Mouse (Mus musculus): Measurements from ENCODE around the gene Zzz3. TPM values are rescaled to one million over a fixed set of nuclear protein-coding genes. Genes with fewer than 3 reads are reported as not detected.
"Not testable (repeated sequence)": the region's sequence is repeated elsewhere in the genome, so short reads cannot be mapped to it uniquely, and the experiment has no call there.

Zzz3 gene
- polyA plus RNA-seq, 1 experiment from 2014 or later = 25.5 TPM

- Histone ChIP-seq H3K9ac (replicated peaks; ENCODE audit: low read depth) (no peak overlapping the region), H3K4me1 (ENCODE audit: insufficient read depth, low read depth, low read length) (no peaks in the 10 kb centered on the region), H3K4me3 (ENCODE audit: low read depth, low read length) (no peak overlapping the region), H3K36me3 (ENCODE audit: insufficient read depth, low read length) (peaks cover 7% of the 10 kb centered on the region), H3K9me3 (ENCODE audit: low read length) (no peaks in the 10 kb centered on the region), H3K27me3 (replicated peaks; ENCODE audit: insufficient read depth, low read length) (no peaks in the 10 kb centered on the region), H3K27ac (ENCODE audit: low read length) (no peak overlapping the region), H3K4me2 (replicated peaks; ENCODE audit: low read depth, low read length) (no peak overlapping the region)
- DNase-seq (ENCODE audit: low spot score) = no peak
- TF ChIP-seq EP300 (IDR thresholded peaks at IDR 0.05) (no peak), CTCF (IDR thresholded peaks at IDR 0.05) (no peak)
- 84% methylated on average over 2 of the region's 2 CpGs for WGBS
- ATAC-seq = no peak
Observed at GRCm38 (mm10) chr3:152457308-152458035, 62.2 kb downstream of the Zzz3 start.

GRCm38 (mm10) chr3:152458875-152459274, 63.6 kb downstream of the Zzz3 start:
- WGBS = 85% methylated on average over 4 of the region's 4 CpGs
- H3K4me3 ChIP-seq (ENCODE audit: low read depth, low read length); H3K9ac ChIP-seq (replicated peaks; ENCODE audit: low read depth); H3K4me1 ChIP-seq (ENCODE audit: insufficient read depth, low read depth, low read length); H3K36me3 ChIP-seq (ENCODE audit: insufficient read depth, low read length); H3K27ac ChIP-seq (ENCODE audit: low read length); DNase-seq (ENCODE audit: low spot score); H3K4me2 ChIP-seq (replicated peaks; ENCODE audit: low read depth, low read length); H3K9me3 ChIP-seq (ENCODE audit: low read length); H3K27me3 ChIP-seq (replicated peaks; ENCODE audit: insufficient read depth, low read length); ATAC-seq: not testable (repeated sequence)

- H3K4me1 ChIP-seq (ENCODE audit: insufficient read depth, low read depth, low read length) = no peaks in the 10 kb centered on the region
- no peaks in the 10 kb centered on the region for H3K9me3 ChIP-seq (ENCODE audit: low read length)
- WGBS = 40% methylated on average over 4 of the region's 4 CpGs
- H3K9ac ChIP-seq (replicated peaks; ENCODE audit: low read depth) = no peak overlapping the region
- DNase-seq (ENCODE audit: low spot score) = no peak
- H3K36me3 ChIP-seq (ENCODE audit: insufficient read depth, low read length) = peaks cover 7% of the 10 kb centered on the region
- H3K27me3 ChIP-seq (replicated peaks; ENCODE audit: insufficient read depth, low read length) = no peaks in the 10 kb centered on the region
- no peak overlapping the region for H3K27ac ChIP-seq (ENCODE audit: low read length)
- no peak overlapping the region for H3K4me2 ChIP-seq (replicated peaks; ENCODE audit: low read depth, low read length)
- no peak overlapping the region for H3K4me3 ChIP-seq (ENCODE audit: low read depth, low read length)
- ATAC-seq = no peak
- TF ChIP-seq EP300 (IDR thresholded peaks at IDR 0.05) (no peak), CTCF (IDR thresholded peaks at IDR 0.05) (no peak)
Observed at GRCm38 (mm10) chr3:152460802-152461201, 65.5 kb downstream of the Zzz3 start.

GRCm38 (mm10) chr3:152462038-152462547, 66.8 kb downstream of the Zzz3 start:
- Histone ChIP-seq H3K9me3 (ENCODE audit: low read length) (no peaks in the 10 kb centered on the region), H3K27me3 (replicated peaks; ENCODE audit: insufficient read depth, low read length) (no peaks in the 10 kb centered on the region), H3K9ac (replicated peaks; ENCODE audit: low read depth) (no peak overlapping the region), H3K36me3 (ENCODE audit: insufficient read depth, low read length) (peaks cover 6% of the 10 kb centered on the region), H3K4me3 (ENCODE audit: low read depth, low read length) (no peak overlapping the region), H3K27ac (ENCODE audit: low read length) (no peak overlapping the region), H3K4me1 (ENCODE audit: insufficient read depth, low read depth, low read length) (no peaks in the 10 kb centered on the region), H3K4me2 (replicated peaks; ENCODE audit: low read depth, low read length) (no peak overlapping the region)
- 84% methylated on average over 10 of the region's 10 CpGs for WGBS
- ATAC-seq = no peak
- no peak for DNase-seq (ENCODE audit: low spot score)
- TF ChIP-seq CTCF (IDR thresholded peaks at IDR 0.05) (no peak), EP300 (IDR thresholded peaks at IDR 0.05) (no peak)

GRCm38 (mm10) chr3:152462900-152463299, 67.6 kb downstream of the Zzz3 start:
- 77% methylated on average over 10 of the region's 10 CpGs for WGBS
- H3K36me3 ChIP-seq (ENCODE audit: insufficient read depth, low read length) = no peaks in the 10 kb centered on the region
- H3K4me3 ChIP-seq (ENCODE audit: low read depth, low read length) = no peak overlapping the region
- DNase-seq (ENCODE audit: low spot score) (no peak), ATAC-seq (no peak)
- no peaks in the 10 kb centered on the region for H3K27me3 ChIP-seq (replicated peaks; ENCODE audit: insufficient read depth, low read length)
- no peak for TF ChIP-seq CTCF (IDR thresholded peaks at IDR 0.05)
- no peak overlapping the region for H3K9ac ChIP-seq (replicated peaks; ENCODE audit: low read depth)
- no peak overlapping the region for H3K4me2 ChIP-seq (replicated peaks; ENCODE audit: low read depth, low read length)
- no peaks in the 10 kb centered on the region for H3K9me3 ChIP-seq (ENCODE audit: low read length)
- no peak overlapping the region for H3K27ac ChIP-seq (ENCODE audit: low read length)
- H3K4me1 ChIP-seq (ENCODE audit: insufficient read depth, low read depth, low read length) = no peaks in the 10 kb centered on the region

GRCm38 (mm10) chr3:152464462-152464861, 69.2 kb downstream of the Zzz3 start:
- Histone ChIP-seq H3K9me3 (ENCODE audit: low read length) (no peaks in the 10 kb centered on the region), H3K4me3 (ENCODE audit: low read depth, low read length) (no peak overlapping the region), H3K9ac (replicated peaks; ENCODE audit: low read depth) (no peak overlapping the region), H3K27ac (ENCODE audit: low read length) (no peak overlapping the region), H3K4me1 (ENCODE audit: insufficient read depth, low read depth, low read length) (no peaks in the 10 kb centered on the region), H3K4me2 (replicated peaks; ENCODE audit: low read depth, low read length) (no peak overlapping the region), H3K27me3 (replicated peaks; ENCODE audit: insufficient read depth, low read length) (no peaks in the 10 kb centered on the region), H3K36me3 (ENCODE audit: insufficient read depth, low read length) (no peaks in the 10 kb centered on the region)
- ATAC-seq (no peak), DNase-seq (ENCODE audit: low spot score) (no peak)
- TF ChIP-seq CTCF (IDR thresholded peaks at IDR 0.05) (no peak), EP300 (IDR thresholded peaks at IDR 0.05) (no peak)
- WGBS = 97% methylated on average over 3 of the region's 3 CpGs

Measured in lung, postnatal 0 days (tissue).